Mouse (Mus musculus) leukemia stem cell, adult 10-12 weeks (primary cell): ENCODE results near the gene Eif4e. TPM values are rescaled to one million over a fixed set of nuclear protein-coding genes. Genes with fewer than 3 reads are reported as not detected.

Experiments
- polyA plus RNA-seq: library from polyadenylated mRNA; stranded (reverse); fragments of >175 nt; gene quantifications from 2 replicates; pipeline ENCODE4 v1.2.3, GENCODE M21; 2012; ENCODE audit warnings: low replicate concordance

The Eif4e gene
- 1.4 and 8.2 TPM in 2 replicates for polyA plus RNA-seq

DNA sequence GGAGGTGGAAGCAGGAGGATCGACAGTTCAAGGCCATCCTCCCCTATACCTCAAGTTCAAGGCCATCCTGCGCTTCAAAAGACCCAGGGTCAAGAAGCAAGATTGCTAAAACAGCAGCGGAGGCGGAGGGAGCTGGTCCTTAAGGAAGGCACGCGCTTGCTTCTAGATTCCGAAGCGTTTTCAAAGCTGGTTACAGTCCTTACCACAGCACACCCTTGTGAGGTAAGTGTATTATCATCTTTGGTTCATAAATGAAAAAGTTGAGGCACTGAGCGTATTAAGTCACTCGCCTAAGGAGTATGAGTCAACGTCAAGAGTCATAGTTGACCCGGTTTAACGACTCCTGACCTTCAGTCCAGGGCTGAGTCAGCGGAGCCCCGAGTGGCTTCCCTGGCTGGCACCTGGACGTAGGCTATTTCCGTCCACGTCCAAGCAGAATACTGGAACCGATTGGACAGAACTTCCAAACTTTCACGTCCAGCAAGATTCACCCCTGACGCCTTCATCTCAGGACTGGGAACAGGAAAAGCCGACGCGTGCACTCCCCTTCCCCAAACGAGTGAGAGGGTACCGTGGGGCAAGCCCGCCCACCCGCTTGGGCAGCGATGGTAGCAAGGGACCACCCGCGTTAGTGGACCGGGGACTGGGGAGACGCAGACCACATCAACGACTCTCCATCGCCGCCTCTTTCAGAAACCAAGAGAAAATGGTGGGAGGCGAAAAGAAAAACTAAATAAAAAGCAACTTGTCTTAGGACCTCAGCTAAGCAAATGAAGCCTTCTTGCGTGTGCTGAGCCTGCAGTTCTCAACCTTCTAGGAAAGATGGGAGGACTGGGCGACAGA lies at the start of gene Eif4e:
Gene Eif4e (plus strand): TSS at position 107 of the 843 bp plus-strand sequence.

DNA sequence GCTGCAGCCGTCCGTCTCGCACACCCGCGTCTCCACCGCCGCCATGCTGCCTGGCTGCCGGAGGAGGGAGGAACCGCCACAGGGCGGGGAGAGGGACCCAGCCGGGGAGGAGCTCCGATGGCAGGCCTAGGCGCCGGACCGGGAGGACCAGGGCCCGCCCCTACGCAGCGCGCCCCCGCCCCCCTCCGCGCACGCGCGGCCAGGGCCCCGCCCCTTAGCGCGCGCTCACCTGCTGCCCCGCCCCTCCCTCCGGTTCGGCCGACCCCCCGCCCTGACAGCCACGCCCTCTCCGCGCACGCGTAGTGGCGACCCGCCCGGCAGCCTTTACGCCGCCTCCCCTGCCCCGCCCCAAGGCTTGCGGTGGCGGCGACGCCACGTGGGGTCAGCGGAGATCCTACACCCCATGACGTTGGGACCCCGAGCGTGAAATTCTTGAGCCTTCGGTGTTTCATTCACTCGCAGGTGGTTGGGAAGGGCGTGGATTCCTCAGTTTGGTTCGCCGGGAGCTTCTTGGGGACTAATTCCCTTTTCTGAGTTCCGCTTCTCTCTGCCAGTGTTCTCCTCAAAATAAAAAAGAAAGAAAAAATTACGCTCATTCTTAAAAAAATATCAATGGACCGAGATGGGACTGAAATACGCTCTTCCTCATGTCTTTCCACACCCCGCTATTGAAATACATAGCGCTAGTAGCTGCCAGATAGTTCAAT lies 36.5 kb upstream of the Eif4e start, which contains the start of gene Metap1:
Gene Metap1 (minus strand): TSS at position 189 of the 707 bp plus-strand sequence.

Other genes starting within 250 kb of the Eif4e start
- gene Adh6a, start 212.9 kb upstream of the Eif4e start, polyA plus RNA-seq = not detected in 2 replicates
- not detected in 2 replicates for gene Adh6b, start 184.4 kb upstream of the Eif4e start, polyA plus RNA-seq
- gene Adh4, start 110.7 kb upstream of the Eif4e start, polyA plus RNA-seq = not detected in 2 replicates
- gene Adh5, start 83.1 kb upstream of the Eif4e start, polyA plus RNA-seq = 1.8 and 11.1 TPM in 2 replicates
- gene Metap1, start 36.7 kb upstream of the Eif4e start, polyA plus RNA-seq = 11.5 and 19.4 TPM in 2 replicates
- gene Tspan5, start 216.0 kb downstream of the Eif4e start, polyA plus RNA-seq = 1.7 and 3.5 TPM in 2 replicates